Mouse (Mus musculus): ENCODE data around the gene Camk1d.

The Camk1d gene

DNA sequence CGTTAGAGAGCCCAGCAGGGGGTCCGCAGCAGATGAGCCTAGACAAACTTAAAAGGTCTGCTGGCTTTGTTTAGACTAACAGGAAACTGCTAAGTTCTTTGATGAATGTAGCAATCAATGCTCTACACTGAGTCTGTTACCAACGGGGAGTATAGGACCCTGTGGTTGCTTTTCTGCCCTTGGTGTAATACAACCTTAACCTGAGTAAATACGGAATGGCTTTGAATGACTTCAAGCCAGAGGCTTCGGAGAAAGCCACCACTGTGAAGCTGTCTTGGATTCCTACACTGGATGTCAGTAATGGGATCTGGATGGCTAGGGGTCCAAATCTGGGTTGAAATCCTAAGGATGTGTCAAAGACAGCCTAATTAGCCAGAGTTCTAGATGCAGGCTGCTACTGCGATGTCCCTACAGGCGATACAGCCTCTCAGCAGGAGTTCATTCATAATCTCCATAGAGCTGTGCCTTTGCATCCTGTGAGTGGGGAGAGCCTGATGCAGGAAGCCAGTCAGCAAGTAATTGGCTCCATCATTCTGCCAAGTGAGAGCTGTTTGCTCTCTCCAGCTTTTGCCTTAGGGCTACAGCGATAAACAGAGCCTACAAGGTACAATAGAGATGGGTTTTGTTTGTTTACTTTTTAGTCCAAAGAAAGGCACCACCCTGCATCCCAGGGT, 10.8 kb upstream of the Camk1d start:
- no peak for DNase-seq (ENCODE audit: low read depth, low spot score)
- H3K36me3 ChIP-seq (ENCODE audit: control insufficient read depth, insufficient read depth, low read length, poor library complexity, severe bottlenecking), result no peaks in the 10 kb centered on the region
- H3K27me3 ChIP-seq (ENCODE audit: control insufficient read depth, insufficient read depth, low read length, poor library complexity, severe bottlenecking), result no peaks in the 10 kb centered on the region

GRCm38 (mm10) chr2:5717675-5718074, 3.4 kb upstream of the Camk1d start:
- H3K36me3 ChIP-seq (ENCODE audit: control insufficient read depth, insufficient read depth, low read length, poor library complexity, severe bottlenecking), result no peaks in the 10 kb centered on the region
- no peaks in the 10 kb centered on the region for H3K27me3 ChIP-seq (ENCODE audit: control insufficient read depth, insufficient read depth, low read length, poor library complexity, severe bottlenecking)
- DNase-seq (ENCODE audit: low read depth, low spot score), result no peak

GRCm38 (mm10) chr2:5715544-5715943, 1.2 kb upstream of the Camk1d start:
- no peaks in the 10 kb centered on the region for H3K36me3 ChIP-seq (ENCODE audit: control insufficient read depth, insufficient read depth, low read length, poor library complexity, severe bottlenecking)
- no peaks in the 10 kb centered on the region for H3K27me3 ChIP-seq (ENCODE audit: control insufficient read depth, insufficient read depth, low read length, poor library complexity, severe bottlenecking)
- DNase-seq (ENCODE audit: low read depth, low spot score), result no peak

- Histone ChIP-seq H3K27me3 (ENCODE audit: control insufficient read depth, insufficient read depth, low read length, poor library complexity, severe bottlenecking) (no peaks in the 10 kb centered on the region), H3K36me3 (ENCODE audit: control insufficient read depth, insufficient read depth, low read length, poor library complexity, severe bottlenecking) (no peaks in the 10 kb centered on the region)
- no peak for DNase-seq (ENCODE audit: low read depth, low spot score)
These were observed 717 bp upstream of the Camk1d start for GRCm38 (mm10) chr2:5715054-5715410.

GRCm38 (mm10) chr2:5713325-5714210, 747 bp downstream of the Camk1d start:
- H3K27me3 ChIP-seq (ENCODE audit: control insufficient read depth, insufficient read depth, low read length, poor library complexity, severe bottlenecking), result no peaks in the 10 kb centered on the region
- DNase-seq (ENCODE audit: low read depth, low spot score), result peak; percentile 84
- H3K36me3 ChIP-seq (ENCODE audit: control insufficient read depth, insufficient read depth, low read length, poor library complexity, severe bottlenecking), result no peaks in the 10 kb centered on the region

DNA sequence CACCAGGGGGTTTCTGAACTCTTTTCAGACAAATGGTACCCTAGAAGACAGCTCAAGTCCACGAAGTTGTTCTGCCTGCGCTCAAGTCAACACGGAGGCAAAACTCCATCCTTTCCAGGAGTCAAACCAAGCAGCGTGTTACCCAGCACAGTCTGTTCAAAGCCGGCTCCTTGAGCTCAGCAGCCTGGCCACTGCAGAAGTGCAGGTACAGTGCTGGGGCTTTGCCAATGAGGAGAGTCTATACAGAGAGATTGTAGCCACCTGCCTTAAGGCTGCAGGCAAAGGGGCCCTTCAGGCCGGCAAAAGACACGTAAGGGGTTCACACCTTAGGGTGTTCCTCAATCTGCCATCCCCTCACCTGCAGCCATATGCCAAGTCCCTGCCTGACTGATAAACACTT, 2.1 kb downstream of the Camk1d start:
- no peaks in the 10 kb centered on the region for H3K36me3 ChIP-seq (ENCODE audit: control insufficient read depth, insufficient read depth, low read length, poor library complexity, severe bottlenecking)
- no peaks in the 10 kb centered on the region for H3K27me3 ChIP-seq (ENCODE audit: control insufficient read depth, insufficient read depth, low read length, poor library complexity, severe bottlenecking)
- peak; percentile 36 for DNase-seq (ENCODE audit: low read depth, low spot score)

DNA sequence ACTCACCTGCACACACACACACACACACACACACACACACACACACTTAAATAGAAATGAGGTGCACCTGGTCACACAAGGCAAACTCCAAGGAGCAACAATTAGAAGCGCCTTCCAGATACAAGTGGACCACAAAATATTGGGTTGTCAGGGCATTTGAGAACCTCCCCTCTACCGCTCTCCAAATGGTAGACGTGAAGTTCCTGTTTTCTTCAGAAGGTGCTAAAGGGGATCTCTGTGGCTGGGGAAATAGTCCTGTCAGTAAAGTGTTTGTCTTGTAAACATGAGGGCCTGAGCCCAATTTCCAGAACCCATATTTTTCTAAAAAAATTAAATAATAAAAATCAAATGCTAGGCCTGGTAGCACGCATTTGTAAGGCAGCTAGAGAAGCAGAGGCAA, 4.4 kb downstream of the Camk1d start:
- H3K36me3 ChIP-seq (ENCODE audit: control insufficient read depth, insufficient read depth, low read length, poor library complexity, severe bottlenecking), result no peaks in the 10 kb centered on the region
- no peaks in the 10 kb centered on the region for H3K27me3 ChIP-seq (ENCODE audit: control insufficient read depth, insufficient read depth, low read length, poor library complexity, severe bottlenecking)
- DNase-seq (ENCODE audit: low read depth, low spot score), result peak; percentile 56

DNA sequence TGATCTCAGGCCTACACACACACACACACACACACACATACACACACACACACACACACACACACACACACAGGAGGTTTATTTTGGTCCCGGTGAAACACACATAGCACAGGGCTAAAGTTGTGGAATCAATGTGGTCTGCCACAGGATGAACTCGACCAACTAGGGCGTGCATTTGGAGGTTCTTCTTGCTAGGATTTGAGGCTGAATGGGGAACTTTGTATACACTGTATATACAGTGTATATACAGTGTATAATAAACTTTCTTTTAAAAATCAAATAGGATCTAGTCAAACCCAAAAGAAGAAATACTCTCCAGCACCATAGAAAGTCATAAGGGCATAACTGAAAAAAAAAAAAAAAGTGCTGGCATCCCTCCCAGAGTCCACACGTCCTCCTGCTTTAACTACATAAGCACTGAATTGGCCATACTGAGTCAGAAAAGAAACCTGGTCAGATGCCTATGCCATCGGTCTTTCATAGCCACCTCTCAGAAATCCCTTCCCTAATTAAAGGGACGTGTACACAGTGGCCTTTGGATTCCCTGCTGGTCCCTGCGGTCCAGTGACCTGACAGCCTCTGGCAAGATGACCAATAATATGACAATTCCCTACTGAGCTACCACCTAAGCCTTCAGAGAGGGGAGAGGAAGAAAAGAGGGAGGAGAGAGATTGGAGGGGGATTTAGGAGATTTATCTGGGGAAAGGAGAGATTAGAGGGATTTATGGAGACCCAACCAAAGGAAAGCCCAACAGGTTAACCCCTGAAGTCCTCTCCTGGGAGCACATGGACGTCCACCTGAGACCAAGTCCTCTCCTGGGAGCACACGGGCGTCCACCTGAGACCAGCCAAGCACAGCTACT, 6.2 kb downstream of the Camk1d start:
- Histone ChIP-seq H3K27me3 (ENCODE audit: control insufficient read depth, insufficient read depth, low read length, poor library complexity, severe bottlenecking) (no peaks in the 10 kb centered on the region), H3K36me3 (ENCODE audit: control insufficient read depth, insufficient read depth, low read length, poor library complexity, severe bottlenecking) (no peaks in the 10 kb centered on the region)
- DNase-seq (ENCODE audit: low read depth, low spot score), result no peak

DNA sequence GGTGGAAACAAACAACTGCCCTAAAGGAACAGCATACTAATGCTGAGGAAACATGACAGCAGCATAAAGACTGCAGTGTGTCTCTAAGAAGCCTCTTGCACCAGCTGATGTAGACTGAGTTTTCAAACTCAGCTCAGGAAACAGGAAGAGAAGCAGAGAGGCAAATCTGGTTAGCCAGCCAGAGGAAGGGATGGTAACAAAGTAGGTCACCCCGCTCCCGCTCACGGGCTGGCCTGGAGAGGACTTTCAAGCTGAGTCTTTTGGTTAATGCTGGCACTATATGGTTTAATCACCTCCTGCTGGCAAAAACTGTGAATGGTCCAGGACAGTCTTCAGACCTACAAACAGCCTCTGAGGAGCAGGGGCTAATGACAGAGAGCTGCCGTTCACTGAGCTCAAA, 7.7 kb downstream of the Camk1d start:
- Histone ChIP-seq H3K36me3 (ENCODE audit: control insufficient read depth, insufficient read depth, low read length, poor library complexity, severe bottlenecking) (no peaks in the 10 kb centered on the region), H3K27me3 (ENCODE audit: control insufficient read depth, insufficient read depth, low read length, poor library complexity, severe bottlenecking) (no peaks in the 10 kb centered on the region)
- peak; percentile 40 for DNase-seq (ENCODE audit: low read depth, low spot score)

- peak; percentile 42 for DNase-seq (ENCODE audit: low read depth, low spot score)
- Histone ChIP-seq H3K36me3 (ENCODE audit: control insufficient read depth, insufficient read depth, low read length, poor library complexity, severe bottlenecking) (no peaks in the 10 kb centered on the region), H3K27me3 (ENCODE audit: control insufficient read depth, insufficient read depth, low read length, poor library complexity, severe bottlenecking) (no peaks in the 10 kb centered on the region)
These were observed 11.9 kb downstream of the Camk1d start for GRCm38 (mm10) chr2:5702370-5702769.

- Histone ChIP-seq H3K27me3 (ENCODE audit: control insufficient read depth, insufficient read depth, low read length, poor library complexity, severe bottlenecking) (no peaks in the 10 kb centered on the region), H3K36me3 (ENCODE audit: control insufficient read depth, insufficient read depth, low read length, poor library complexity, severe bottlenecking) (no peaks in the 10 kb centered on the region)
- no peak for DNase-seq (ENCODE audit: low read depth, low spot score)
These were observed 13.4 kb downstream of the Camk1d start for GRCm38 (mm10) chr2:5700931-5701330.

- DNase-seq (ENCODE audit: low read depth, low spot score), result no peak
- no peaks in the 10 kb centered on the region for H3K36me3 ChIP-seq (ENCODE audit: control insufficient read depth, insufficient read depth, low read length, poor library complexity, severe bottlenecking)
- no peaks in the 10 kb centered on the region for H3K27me3 ChIP-seq (ENCODE audit: control insufficient read depth, insufficient read depth, low read length, poor library complexity, severe bottlenecking)
These were observed 15.9 kb downstream of the Camk1d start for GRCm38 (mm10) chr2:5698451-5698850.

DNA sequence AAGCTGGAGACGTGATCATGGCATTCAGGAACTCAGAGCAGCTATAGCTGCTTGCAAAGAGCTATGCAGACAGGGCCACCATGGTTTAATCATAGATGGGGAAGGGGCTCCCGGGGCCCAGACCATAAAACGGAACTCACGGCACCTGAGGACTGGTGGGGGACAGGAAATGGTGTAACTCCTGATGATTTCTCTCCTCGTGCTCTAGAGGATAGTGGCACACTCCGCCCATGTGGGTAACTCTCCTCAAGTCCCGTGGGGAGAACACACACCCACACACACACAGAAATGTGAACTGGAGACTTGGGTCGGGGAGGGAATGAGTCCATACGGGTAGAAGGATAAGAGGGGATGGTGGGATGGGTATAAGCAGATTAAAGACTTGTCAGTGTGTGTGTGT, 20.2 kb downstream of the Camk1d start:
- Histone ChIP-seq H3K27me3 (ENCODE audit: control insufficient read depth, insufficient read depth, low read length, poor library complexity, severe bottlenecking) (no peaks in the 10 kb centered on the region), H3K36me3 (ENCODE audit: control insufficient read depth, insufficient read depth, low read length, poor library complexity, severe bottlenecking) (no peaks in the 10 kb centered on the region)
- DNase-seq (ENCODE audit: low read depth, low spot score), result no peak

- no peaks in the 10 kb centered on the region for H3K36me3 ChIP-seq (ENCODE audit: control insufficient read depth, insufficient read depth, low read length, poor library complexity, severe bottlenecking)
- no peak for DNase-seq (ENCODE audit: low read depth, low spot score)
- no peaks in the 10 kb centered on the region for H3K27me3 ChIP-seq (ENCODE audit: control insufficient read depth, insufficient read depth, low read length, poor library complexity, severe bottlenecking)
These were observed 22.6 kb downstream of the Camk1d start for GRCm38 (mm10) chr2:5691729-5692128.

DNA sequence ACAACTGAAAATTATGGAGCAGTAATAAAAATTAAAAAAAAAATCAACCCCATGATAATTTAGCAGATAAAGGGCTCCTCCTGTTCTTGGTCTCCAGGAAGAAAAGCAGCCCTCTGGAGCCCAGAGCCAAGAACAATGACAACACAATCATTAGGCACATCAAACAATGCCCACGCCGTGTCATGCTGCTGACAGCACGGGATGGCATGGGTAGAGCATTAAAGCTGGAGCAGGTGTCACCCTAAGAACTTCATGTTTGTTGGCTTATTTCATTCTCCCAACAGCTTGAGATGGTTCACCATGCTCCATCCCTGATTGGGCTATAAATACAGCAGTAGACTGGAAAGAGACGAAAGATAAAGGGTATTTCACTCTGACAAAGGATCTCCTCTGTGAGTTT, 30.9 kb downstream of the Camk1d start:
- no peak for DNase-seq (ENCODE audit: low read depth, low spot score)
- no peaks in the 10 kb centered on the region for H3K36me3 ChIP-seq (ENCODE audit: control insufficient read depth, insufficient read depth, low read length, poor library complexity, severe bottlenecking)
- no peaks in the 10 kb centered on the region for H3K27me3 ChIP-seq (ENCODE audit: control insufficient read depth, insufficient read depth, low read length, poor library complexity, severe bottlenecking)
